Mouse (Mus musculus) c-Kit-positive CD71-positive TER-119-positive erythroid progenitor cells, embryonic 14.5 days (primary cell): ENCODE measurements around the gene Olfr1331.
"Not testable (repeated sequence)": the region's sequence is repeated elsewhere in the genome, so short reads cannot be mapped to it uniquely, and the experiment has no call there.

ENCODE experiments used
- DNase-seq: peaks from one replicate; pipeline ENCODE4 v3.0.0-alpha.2; 2013; ENCODE audit warnings: low spot score

The Olfr1331 gene

GRCm38 (mm10) chr4:118864349-118864748 lies at the start of gene Olfr1331:
Gene Olfr1331, plus strand, starts transcription at chr4:118864649.
- DNase-seq: no peak

- DNase-seq: no peak
These were observed 45.5 kb upstream of the Olfr1331 start for GRCm38 (mm10) chr4:118818921-118819320.

DNA sequence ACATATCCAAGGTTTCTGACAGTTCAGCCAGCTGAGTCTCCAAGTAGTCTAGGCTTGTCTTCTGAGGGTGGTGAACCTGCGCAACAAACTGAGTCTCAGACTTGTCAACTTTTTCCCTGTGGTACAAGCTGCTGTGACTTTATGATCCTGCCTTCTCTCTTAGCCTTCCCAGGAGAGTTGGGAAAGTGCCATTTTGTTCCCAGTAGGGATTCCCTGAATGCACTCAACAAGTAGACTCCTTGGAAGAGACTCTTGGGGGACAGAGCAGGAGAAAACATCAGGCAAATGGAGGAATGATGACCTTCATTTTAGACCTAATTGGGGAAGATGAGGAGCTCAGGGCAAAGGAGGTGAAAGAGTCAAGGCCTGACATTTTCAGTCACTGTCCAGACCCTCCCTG lies 28.3 kb upstream of the Olfr1331 start, which contains the start of gene Olfr1333:
Olfr1333 (minus strand) TSS at position 101 of the 400 bp plus-strand sequence.
- DNase-seq: no peak

DNA sequence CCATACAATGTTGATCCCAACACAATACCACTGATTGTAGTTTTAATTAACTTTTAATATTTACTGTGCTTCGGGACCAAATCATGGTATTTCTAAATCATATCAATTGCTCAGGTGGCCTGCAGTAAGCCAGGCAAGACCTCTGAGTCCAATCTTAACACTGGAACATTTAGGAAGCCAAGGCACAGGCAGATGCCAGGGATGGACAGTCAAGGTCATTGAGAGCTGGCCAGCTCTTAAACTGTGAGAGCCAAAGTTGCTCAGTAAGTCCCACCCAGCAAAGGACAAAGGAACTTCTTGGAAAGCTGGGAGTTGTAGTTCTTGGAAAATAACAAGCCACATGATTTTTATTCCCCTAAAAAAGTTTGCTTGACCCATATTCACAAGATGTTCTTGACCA lies 2.7 kb upstream of the Olfr1331 start:
- DNase-seq: no peak

GRCm38 (mm10) chr4:118862704-118863103 lies 1.7 kb upstream of the Olfr1331 start:
- DNase-seq: no peak

DNA sequence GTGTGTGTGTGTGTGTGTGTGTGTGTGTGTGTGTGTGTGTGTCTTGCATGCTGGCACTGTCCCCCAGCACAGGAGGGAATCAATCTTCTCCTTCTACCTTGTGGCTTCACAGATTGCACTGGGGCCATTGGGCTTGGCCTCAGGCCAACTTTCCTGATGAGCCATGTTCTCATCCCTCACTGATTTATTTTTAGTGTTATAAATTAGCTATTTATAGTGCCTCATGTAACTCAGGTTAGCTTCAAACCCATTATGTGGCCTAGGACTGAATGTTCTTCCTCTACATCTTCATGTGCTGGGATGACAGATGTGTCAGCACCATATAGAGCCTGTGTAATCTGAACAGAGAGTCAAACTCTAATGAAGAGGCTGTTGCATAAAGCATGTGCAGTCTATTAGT lies 3.1 kb downstream of the Olfr1331 start:
- no peak for DNase-seq

DNA sequence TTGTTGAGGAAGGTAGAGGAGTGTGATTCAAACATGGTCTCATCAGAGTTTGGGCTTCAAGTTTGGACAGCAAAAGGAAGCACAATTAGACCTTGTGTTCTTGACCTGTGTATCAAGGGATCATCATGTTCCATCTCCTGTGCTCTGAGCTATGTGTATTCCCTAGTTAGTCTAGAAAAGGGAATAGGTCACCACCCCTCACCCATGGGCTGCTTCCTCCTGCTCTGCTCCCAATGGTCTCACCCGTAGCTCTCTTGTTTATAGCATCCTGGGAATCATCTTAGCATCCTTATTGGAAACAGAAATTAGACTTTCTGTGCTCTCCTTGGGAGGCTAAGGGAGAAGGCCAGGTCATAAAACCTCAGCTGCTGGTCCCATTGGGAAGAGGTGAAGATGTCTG lies 23.8 kb downstream of the Olfr1331 start, which contains the start of gene Olfr1330:
Olfr1330 (plus strand) TSS at position 301 of the 400 bp plus-strand sequence.
- no peak for DNase-seq

DNA sequence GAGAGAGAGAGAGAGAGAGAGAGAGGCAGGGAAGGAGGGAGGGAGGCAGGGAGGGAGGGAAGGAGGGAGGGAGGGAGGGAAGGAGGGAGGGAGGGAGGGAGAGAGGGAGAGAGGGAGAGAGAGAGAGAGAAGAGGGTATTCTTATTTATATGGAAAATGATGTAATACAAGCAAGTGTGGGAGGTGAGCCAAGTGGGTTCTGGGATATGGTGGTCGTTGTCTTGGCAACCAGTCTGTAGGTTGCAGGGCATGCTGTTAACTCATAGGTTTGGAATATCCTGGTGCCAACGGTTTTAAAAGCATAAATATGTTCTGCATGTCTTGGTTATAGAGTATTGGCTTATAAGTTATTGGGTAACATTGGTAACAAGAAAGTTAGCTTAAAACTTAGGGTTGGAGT lies 37.5 kb downstream of the Olfr1331 start:
- DNase-seq: no peak

GRCm38 (mm10) chr4:118917365-118917764 lies 52.9 kb downstream of the Olfr1331 start, which contains the start of gene Olfr1329:
Gene Olfr1329, minus strand, starts transcription at chr4:118917465.
- DNase-seq: not testable (repeated sequence)
